Mouse (Mus musculus): ENCODE measurements around the gene Plcb4. TPM values are rescaled to one million over a fixed set of nuclear protein-coding genes. Genes with fewer than 3 reads are reported as not detected.

Plcb4 gene
- polyA plus RNA-seq, 1 experiment from 2014 or later: 18.6 TPM

DNA sequence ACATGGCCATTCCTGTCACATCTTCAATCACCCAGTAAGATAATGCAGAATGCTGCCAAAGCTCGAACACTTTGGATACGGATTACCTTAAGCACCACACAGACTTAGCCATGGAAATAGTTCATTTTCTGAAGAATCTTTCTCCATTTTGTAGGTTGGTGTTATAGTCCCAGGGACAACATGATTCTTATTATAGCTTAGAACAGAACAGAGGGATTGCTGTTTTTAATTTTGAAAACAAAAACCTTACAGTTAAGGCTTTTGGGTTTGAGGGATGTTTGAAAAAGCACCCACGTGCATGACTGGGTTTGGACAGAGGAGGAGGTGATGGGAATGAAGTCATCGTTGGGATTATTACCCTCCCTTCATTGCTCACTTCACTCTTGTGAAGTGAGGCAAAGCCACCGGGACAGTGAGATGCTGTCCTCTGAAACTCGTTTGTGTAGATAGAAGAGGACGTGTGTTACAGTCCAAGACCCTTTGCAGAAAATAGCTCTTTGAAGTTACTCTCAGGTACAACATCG is 18.2 kb downstream of the Plcb4 start:
- H3K4me2 ChIP-seq (replicated peaks): no peak overlapping the region
- no peaks in the 10 kb centered on the region for H3K36me3 ChIP-seq
- no peak for ATAC-seq (replicated peaks)
- no peaks in the 10 kb centered on the region for H3K9me3 ChIP-seq
- H3K9ac ChIP-seq (replicated peaks): no peak overlapping the region
- peaks cover 4% of the 10 kb centered on the region; the same call in 1 of the 2 replicates for H3K4me1 ChIP-seq
- no peaks in the 10 kb centered on the region for H3K27me3 ChIP-seq
- H3K4me3 ChIP-seq: no peak overlapping the region
- no peak overlapping the region for H3K27ac ChIP-seq (replicated peaks)
- WGBS: 43% methylated on average over 8 of the region's 8 CpGs

- ATAC-seq (replicated peaks): no peak
- Histone ChIP-seq H3K9me3 (no peaks in the 10 kb centered on the region), H3K4me3 (no peak overlapping the region), H3K27me3 (no peaks in the 10 kb centered on the region), H3K27ac (replicated peaks) (no peak overlapping the region), H3K36me3 (no peaks in the 10 kb centered on the region), H3K4me2 (replicated peaks) (no peak overlapping the region), H3K4me1 (peaks cover 4% of the 10 kb centered on the region; the same call in 1 of the 2 replicates), H3K9ac (replicated peaks) (no peak overlapping the region)
- 56% methylated on average over 5 of the region's 5 CpGs for WGBS
Measured at GRCm38 (mm10) chr2:135677601-135678000, 18.8 kb downstream of the Plcb4 start.

GRCm38 (mm10) chr2:135680001-135680400 is 21.2 kb downstream of the Plcb4 start:
- Histone ChIP-seq H3K27ac (replicated peaks) (no peak overlapping the region), H3K4me1 (peaks cover 13% of the 10 kb centered on the region; the same call in 1 of the 2 replicates), H3K36me3 (no peaks in the 10 kb centered on the region), H3K4me2 (replicated peaks) (no peak overlapping the region), H3K4me3 (no peak overlapping the region), H3K27me3 (no peaks in the 10 kb centered on the region), H3K9me3 (no peaks in the 10 kb centered on the region), H3K9ac (replicated peaks) (no peak overlapping the region)
- 91% methylated on average over 8 of the region's 8 CpGs for WGBS
- no peak for ATAC-seq (replicated peaks)

DNA sequence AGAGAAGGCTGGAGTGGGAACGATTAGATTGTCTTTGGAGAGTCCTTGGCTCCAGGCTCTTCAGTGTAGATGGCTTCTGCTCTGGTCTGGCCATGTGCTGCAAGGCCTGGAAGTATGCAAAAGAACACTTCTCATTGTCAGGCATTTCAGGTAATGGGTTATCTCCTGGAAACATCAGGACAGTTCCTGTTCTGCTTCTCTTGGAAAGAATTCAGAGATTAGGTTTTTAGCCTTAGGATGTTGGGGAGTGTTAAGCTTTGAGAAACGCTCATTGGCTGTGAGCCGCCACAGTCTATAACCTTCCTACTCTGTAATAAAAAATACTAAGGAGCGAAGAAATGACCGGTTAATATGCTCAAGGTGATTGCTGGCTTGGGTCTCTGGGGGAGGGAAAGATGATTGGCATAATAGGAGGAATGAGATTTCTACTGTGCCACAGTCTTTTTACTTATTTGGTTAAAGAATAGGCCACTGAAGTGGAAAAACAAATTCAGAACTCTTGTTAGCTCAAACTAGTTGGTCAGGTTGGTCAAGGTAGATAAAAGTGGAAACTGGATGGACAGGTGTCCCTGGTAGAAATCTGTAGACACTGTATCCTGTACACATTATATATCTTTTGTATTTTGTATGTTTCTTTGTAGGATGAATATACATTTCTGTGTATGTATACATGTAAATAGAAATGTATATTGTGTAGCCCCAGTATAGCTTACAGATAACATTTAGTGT is 21.8 kb downstream of the Plcb4 start:
- H3K4me2 ChIP-seq (replicated peaks): no peak overlapping the region
- WGBS: 94% methylated on average over 5 of the region's 5 CpGs
- H3K4me1 ChIP-seq: peaks cover 13% of the 10 kb centered on the region; the same call in 1 of the 2 replicates
- H3K9ac ChIP-seq (replicated peaks): no peak overlapping the region
- H3K4me3 ChIP-seq: no peak overlapping the region
- no peak for ATAC-seq (replicated peaks)
- no peaks in the 10 kb centered on the region for H3K9me3 ChIP-seq
- H3K27ac ChIP-seq (replicated peaks): no peak overlapping the region
- H3K36me3 ChIP-seq: no peaks in the 10 kb centered on the region
- H3K27me3 ChIP-seq: no peaks in the 10 kb centered on the region

GRCm38 (mm10) chr2:135683684-135684440 is 25.1 kb downstream of the Plcb4 start:
- Histone ChIP-seq H3K4me3 (no peak overlapping the region), H3K27me3 (no peaks in the 10 kb centered on the region), H3K4me2 (replicated peaks) (no peak overlapping the region), H3K9me3 (no peaks in the 10 kb centered on the region), H3K36me3 (no peaks in the 10 kb centered on the region), H3K9ac (replicated peaks) (no peak overlapping the region), H3K27ac (replicated peaks) (no peak overlapping the region), H3K4me1 (peaks cover 8% of the 10 kb centered on the region; the same call in 1 of the 2 replicates)
- peak; percentile 89 for ATAC-seq (replicated peaks)
- WGBS: 57% methylated on average over 10 of the region's 10 CpGs

DNA sequence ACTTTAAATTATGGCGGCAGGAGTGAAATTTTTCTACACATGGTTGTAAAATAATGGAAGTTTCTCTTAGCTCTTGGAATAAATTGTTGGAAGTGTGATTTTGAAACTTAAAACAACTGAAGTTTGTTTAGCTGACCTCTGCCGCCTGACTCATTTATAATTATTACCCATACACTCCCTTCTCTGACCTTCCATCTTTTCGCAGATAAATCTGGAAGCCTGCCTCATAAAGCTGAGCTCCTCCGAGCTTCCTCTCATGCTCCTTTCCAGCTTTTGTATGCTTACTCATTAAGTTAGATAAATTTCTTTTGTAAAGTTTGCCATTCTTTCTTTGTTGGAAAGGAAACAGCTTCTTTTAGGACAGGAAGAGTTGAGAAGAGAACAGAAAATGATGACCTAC is 27.9 kb downstream of the Plcb4 start:
- no peaks in the 10 kb centered on the region for H3K9me3 ChIP-seq
- ATAC-seq (replicated peaks): no peak
- no peak overlapping the region for H3K4me2 ChIP-seq (replicated peaks)
- peaks cover 8% of the 10 kb centered on the region; the same call in 1 of the 2 replicates for H3K4me1 ChIP-seq
- no peaks in the 10 kb centered on the region for H3K27me3 ChIP-seq
- H3K36me3 ChIP-seq: no peaks in the 10 kb centered on the region
- H3K4me3 ChIP-seq: no peak overlapping the region
- 84% methylated on average over 4 of the region's 4 CpGs for WGBS
- no peak overlapping the region for H3K9ac ChIP-seq (replicated peaks)
- no peak overlapping the region for H3K27ac ChIP-seq (replicated peaks)

GRCm38 (mm10) chr2:135687585-135687984 is 28.8 kb downstream of the Plcb4 start:
- WGBS: 93% methylated on average over 5 of the region's 5 CpGs
- H3K9ac ChIP-seq (replicated peaks): no peak overlapping the region
- no peaks in the 10 kb centered on the region for H3K36me3 ChIP-seq
- peaks cover 8% of the 10 kb centered on the region; the same call in 1 of the 2 replicates for H3K4me1 ChIP-seq
- no peak overlapping the region for H3K4me2 ChIP-seq (replicated peaks)
- no peak overlapping the region for H3K27ac ChIP-seq (replicated peaks)
- no peaks in the 10 kb centered on the region for H3K9me3 ChIP-seq
- ATAC-seq (replicated peaks): no peak
- no peak overlapping the region for H3K4me3 ChIP-seq
- no peaks in the 10 kb centered on the region for H3K27me3 ChIP-seq

DNA sequence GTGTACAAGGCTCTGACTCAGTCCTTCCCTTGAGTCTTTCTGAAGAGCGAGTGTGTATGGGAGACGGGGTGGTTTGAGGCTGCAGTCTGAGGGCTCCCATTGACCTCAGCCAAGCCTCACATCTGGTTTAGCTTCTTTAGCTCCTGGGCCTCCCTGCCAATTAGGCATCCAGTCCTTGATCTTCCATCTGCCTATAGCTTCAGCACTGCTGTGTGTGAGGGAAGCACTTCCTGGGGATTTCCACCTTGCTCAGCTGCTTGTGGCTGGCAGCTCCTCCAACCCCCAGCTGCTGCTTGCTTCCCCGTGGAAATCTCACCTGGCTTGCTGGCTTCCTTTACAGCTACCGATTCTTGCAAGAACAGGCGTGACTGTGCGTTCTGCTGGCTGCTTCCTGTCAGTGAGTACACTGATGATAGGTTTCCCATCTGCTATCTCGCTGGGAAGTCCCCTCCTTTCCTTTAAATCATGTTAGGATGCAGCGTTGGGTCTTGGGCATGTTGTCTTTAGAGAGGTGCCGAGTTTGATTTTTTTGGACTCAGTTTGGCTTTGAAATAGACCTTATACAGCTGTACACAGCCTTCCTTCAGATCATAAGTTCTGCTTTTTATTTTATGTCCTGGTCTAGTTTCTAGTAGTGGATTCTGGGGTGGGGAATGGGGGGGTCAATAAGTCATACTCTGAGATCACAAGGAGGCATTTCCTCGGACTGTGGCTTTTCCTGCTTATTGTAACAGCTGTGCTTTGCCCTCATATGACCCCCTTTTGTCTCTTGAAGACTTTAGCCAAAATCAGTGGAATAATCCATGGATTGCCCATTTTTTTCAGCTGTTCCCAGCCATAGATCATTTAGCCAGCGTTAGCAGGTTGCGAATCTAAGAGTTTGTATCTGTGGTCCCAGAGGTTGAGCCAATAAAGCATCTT is 34.0 kb downstream of the Plcb4 start:
- no peaks in the 10 kb centered on the region for H3K4me1 ChIP-seq
- WGBS: 80% methylated on average over 12 of the region's 12 CpGs
- no peaks in the 10 kb centered on the region for H3K9me3 ChIP-seq
- no peak overlapping the region for H3K27ac ChIP-seq (replicated peaks)
- no peak overlapping the region for H3K9ac ChIP-seq (replicated peaks)
- no peak for ATAC-seq (replicated peaks)
- H3K36me3 ChIP-seq: no peaks in the 10 kb centered on the region
- no peak overlapping the region for H3K4me3 ChIP-seq
- no peak overlapping the region for H3K4me2 ChIP-seq (replicated peaks)
- H3K27me3 ChIP-seq: no peaks in the 10 kb centered on the region

GRCm38 (mm10) chr2:135700686-135701413 is 42.0 kb downstream of the Plcb4 start:
- ATAC-seq (replicated peaks): no peak
- Histone ChIP-seq H3K9ac (replicated peaks) (no peak overlapping the region), H3K4me1 (no peaks in the 10 kb centered on the region), H3K27ac (replicated peaks) (no peak overlapping the region), H3K9me3 (no peaks in the 10 kb centered on the region), H3K4me3 (no peak overlapping the region), H3K36me3 (no peaks in the 10 kb centered on the region), H3K4me2 (replicated peaks) (no peak overlapping the region), H3K27me3 (no peaks in the 10 kb centered on the region)
- WGBS: 89% methylated on average over 7 of the region's 7 CpGs

GRCm38 (mm10) chr2:135704673-135705072 is 45.9 kb downstream of the Plcb4 start:
- no peaks in the 10 kb centered on the region for H3K27me3 ChIP-seq
- no peaks in the 10 kb centered on the region for H3K9me3 ChIP-seq
- no peak overlapping the region for H3K27ac ChIP-seq (replicated peaks)
- peaks cover 6% of the 10 kb centered on the region; the same call in 1 of the 2 replicates for H3K4me1 ChIP-seq
- WGBS: 91% methylated on average over 5 of the region's 5 CpGs
- H3K4me2 ChIP-seq (replicated peaks): no peak overlapping the region
- no peak for ATAC-seq (replicated peaks)
- no peaks in the 10 kb centered on the region for H3K36me3 ChIP-seq
- no peak overlapping the region for H3K9ac ChIP-seq (replicated peaks)
- no peak overlapping the region for H3K4me3 ChIP-seq

DNA sequence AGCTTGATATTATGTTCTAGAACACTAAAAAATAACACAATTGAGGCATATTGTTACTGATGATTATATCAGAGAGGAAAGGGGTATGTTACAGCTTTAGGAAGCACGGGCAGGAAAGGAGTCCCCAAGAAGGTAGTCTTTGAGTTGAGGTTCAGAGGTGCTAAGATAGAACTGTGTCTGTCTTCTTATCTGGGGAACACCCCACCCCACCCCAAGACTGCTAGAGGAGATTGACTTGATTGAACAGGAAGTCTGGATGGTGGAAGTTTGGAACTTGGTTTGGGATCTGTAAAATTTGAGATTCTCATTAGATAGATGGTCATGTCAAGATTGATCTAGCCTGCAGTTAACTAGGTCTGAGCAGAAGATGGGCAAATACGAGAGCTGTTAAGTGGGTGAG is 48.5 kb downstream of the Plcb4 start:
- ATAC-seq (replicated peaks): no peak
- Histone ChIP-seq H3K27ac (replicated peaks) (no peak overlapping the region), H3K4me2 (replicated peaks) (no peak overlapping the region), H3K4me1 (peaks cover 22% of the 10 kb centered on the region), H3K36me3 (no peaks in the 10 kb centered on the region), H3K9me3 (no peaks in the 10 kb centered on the region), H3K27me3 (no peaks in the 10 kb centered on the region), H3K4me3 (no peak overlapping the region), H3K9ac (replicated peaks) (no peak overlapping the region)
- 94% methylated on average over 2 of the region's 2 CpGs for WGBS
